Mouse (Mus musculus) left cerebral cortex, adult 2 months (tissue): ENCODE data around the gene Mettl22. TPM values are rescaled to one million over a fixed set of nuclear protein-coding genes. Genes with fewer than 3 reads are reported as not detected.
A peak's percentile ranks its signal among the peaks of the same experiment; 100 is the strongest.

ENCODE experiments used
- DNase-seq, 2 experiments: peaks; one replicate each; pipeline ENCODE4 v3.0.0; 2021 to 2022; ENCODE audit warnings: low spot score in 2 of 2, mixed read lengths in 1 of 2; ENCODE audit errors: extremely low spot score in 1 of 2
- H3K27ac ChIP-seq: fragments of 200-600 bp; 2 replicates; pipeline ENCODE4 v1.8.1; 2022
- H3K4me3 ChIP-seq: fragments of 200-600 bp; 2 replicates; pipeline ENCODE4 v1.8.1; 2022
- CTCF ChIP-seq: fragments of 200-600 bp; IDR thresholded peaks from 2 replicates; pipeline ENCODE4 v1.8.1; 2022; ENCODE audit warnings: antibody characterized with exemption, mild to moderate bottlenecking, moderate library complexity
- intact Hi-C: fragments of 180-260 bp; cut with DNase I; formaldehyde crosslinking; loops from one replicate; pipeline ENCODE4 v1.15.1; 2025
- total RNA-seq, 2 experiments: library from RNA; stranded (reverse); gene quantifications; 2 replicates each; pipeline ENCODE4 v1.2.3; 2021

Mettl22 gene
- total RNA-seq, 2 experiments from 2014 or later = 25.3 to 29.6 TPM

DNA sequence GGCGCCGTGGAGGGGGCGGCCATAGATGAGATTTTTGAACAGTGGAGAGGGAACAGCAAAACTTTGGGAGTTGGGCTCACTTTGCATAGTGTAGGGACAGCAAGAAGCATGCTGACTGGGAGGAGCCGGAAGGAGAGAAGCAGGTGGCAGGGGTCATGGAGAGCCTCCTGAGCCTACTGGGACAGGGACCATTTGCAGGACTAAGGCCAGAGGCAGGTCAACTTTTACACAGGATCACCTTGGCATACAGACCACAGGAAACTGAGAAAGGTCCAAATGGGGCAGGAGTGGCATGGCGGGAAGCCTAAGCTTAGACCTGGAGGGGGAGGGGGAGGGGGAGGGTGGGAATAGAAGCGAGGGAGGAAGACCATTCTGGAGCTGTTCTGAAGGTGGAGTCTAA is 62.9 kb downstream of the Mettl22 start:
- intact Hi-C loops = no loop called here
- Histone ChIP-seq H3K27ac (no peak overlapping the region), H3K4me3 (no peak overlapping the region)
- TF ChIP-seq CTCF = no peak
- DNase-seq = no peak

DNA sequence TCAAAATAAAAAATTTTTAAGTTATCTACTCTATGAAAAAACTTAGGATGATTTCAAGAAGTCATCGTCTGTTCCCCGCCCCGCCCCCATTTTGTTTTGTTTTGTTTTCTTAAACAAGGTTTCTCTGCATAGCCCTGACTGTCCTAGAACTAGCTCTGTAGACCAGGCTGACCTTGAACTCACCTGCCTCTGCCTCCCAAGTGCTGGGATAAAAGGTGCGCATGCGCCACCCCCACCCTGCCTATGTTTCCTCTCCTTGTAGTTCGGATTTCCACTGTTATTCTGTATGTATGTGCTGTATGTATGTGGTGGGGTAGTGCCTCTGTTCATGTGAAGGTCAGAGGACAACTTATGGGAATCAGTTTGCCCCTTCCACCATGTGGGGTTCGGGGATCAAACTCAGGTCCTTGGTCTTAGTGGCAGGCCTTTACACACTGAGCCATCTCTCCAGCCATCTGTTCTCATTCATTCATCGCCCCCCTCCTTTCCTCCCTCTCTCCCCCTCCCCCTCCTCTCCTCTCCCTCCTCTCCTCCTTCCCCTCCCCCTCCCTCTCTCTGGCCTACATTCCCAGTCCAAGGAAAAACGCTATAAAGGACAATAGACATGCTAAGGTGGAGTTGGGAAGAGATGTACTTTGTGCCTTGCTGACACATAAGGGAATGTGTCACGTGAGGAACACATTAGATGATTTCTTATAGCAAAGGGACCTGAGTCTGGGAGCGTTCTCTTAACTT is 64.0 kb downstream of the Mettl22 start:
- no peak overlapping the region for H3K27ac ChIP-seq
- no peak for DNase-seq
- no peak for TF ChIP-seq CTCF
- no peak overlapping the region for H3K4me3 ChIP-seq
- intact Hi-C loops = no loop called here

DNA sequence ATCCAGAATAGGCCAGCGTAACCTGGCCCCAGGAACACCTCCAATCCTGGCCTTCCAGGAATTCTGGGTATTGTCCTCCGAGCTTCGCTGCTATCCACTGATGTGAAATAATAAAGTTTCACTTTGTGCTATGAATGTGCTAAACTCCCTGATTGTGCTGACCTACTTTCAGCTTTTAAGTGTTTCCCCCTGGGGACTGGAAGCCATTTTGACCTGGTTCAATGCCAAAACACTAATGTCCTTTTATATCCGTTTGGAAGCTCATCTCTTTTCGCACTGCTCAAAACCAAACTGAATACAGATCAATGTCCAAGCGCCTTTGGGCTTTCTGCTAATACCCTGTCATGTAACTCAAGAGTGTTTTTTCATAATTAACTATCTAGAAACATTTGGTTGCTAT is 64.8 kb downstream of the Mettl22 start:
- no peak for DNase-seq
- no peak overlapping the region for H3K27ac ChIP-seq
- intact Hi-C loops = no loop called here
- TF ChIP-seq CTCF = no peak
- no peak overlapping the region for H3K4me3 ChIP-seq

DNA sequence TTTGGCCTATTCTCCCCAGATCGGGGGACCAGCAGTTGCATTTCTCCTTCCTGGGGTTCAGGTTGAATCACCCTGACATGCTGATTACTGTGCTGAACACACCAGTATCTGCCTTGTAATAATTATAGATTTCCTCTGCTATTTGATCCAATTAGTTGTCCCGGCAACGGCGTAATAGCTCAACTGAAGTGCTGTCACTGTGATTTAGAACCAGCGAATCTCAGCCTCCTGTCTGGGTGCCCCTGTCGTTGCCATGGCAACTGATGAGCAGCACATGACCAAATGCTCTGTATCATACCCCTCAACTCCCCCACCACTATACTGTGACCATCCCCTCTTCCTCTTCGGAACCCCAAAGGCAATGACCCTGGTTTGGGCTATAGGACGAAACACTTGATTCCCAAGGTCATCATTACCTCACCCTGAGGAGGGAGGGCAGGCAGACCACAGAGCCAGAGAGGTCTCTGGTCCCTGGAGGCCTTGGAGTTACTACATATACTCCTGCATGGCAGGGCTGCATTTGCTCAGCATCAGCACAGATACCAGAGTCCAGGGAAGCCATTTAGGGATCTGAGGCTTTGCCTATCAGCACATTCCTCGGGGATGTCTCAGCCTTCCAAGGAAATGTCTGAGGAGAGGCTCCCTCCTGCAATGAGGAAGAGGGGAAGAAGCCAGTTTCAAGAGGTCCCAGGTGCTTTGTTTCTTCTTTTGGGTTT is 68.7 kb downstream of the Mettl22 start:
- H3K4me3 ChIP-seq = no peak overlapping the region
- no peak for TF ChIP-seq CTCF
- no peak overlapping the region; the same call in 1 of the 2 replicates for H3K27ac ChIP-seq
- intact Hi-C loops = no loop called here
- DNase-seq = peak in 1 of 2 experiments; percentile 67

Other genes starting within 250 kb of the Mettl22 start
- gene Tmem114, start 45.7 kb upstream of the Mettl22 start, total RNA-seq = 1 to 10 TPM; 1.3 to 2.5 TPM
- 100 to 1,000 TPM; 140 to 156 TPM for gene Abat, start 42.6 kb downstream of the Mettl22 start, total RNA-seq
- gene Pmm2, start 166.9 kb downstream of the Mettl22 start, total RNA-seq = 10 to 100 TPM; 36.2 to 36.9 TPM
- gene Tmem186, start 166.9 kb downstream of the Mettl22 start, total RNA-seq = 10 to 100 TPM; 12.5 to 13.1 TPM
- 10 to 100 TPM; 11.2 to 16.4 TPM for gene Carhsp1, start 201.4 kb downstream of the Mettl22 start, total RNA-seq
- gene Gm5767, start 210.0 kb downstream of the Mettl22 start, total RNA-seq = not detected